ENCODE assay signal across 23 mouse cellular contexts in genomic region chr5:74949298-74949697, GRCm38 (mm10).
DNase-seq lines count a peak whose midpoint lies in the region; ATAC-seq and TF ChIP-seq lines count a peak whose summit lies in the region.
"Had no signal": no experiment of that assay in that cellular context is flagged by ENCODE, and none has a peak within 500 bp of the region (broad histone marks: within the 10 kb centered on the region; RNA-seq: fewer than 3 reads in every experiment).

No protein-coding gene starts in this region.

- TF ChIP-seq CTCF in lung, postnatal 0 days (IDR thresholded peaks at IDR 0.05), result no peak

- H3K27me3 ChIP-seq in lung, postnatal 0 days (replicated peaks; ENCODE audit: insufficient read depth, low read length), result 0 out of 2 replicates have a peak, but pooled peaks cover 4% of the 10 kb centered on the region

- H3K36me3 ChIP-seq in lung, postnatal 0 days (ENCODE audit: insufficient read depth, low read length), result no peaks in the 10 kb centered on the region
- H3K36me3 ChIP-seq: embryonic facial prominence, embryonic 13.5 days; forebrain, embryonic 12.5 days; heart, embryonic 15.5 days; hindbrain, embryonic 13.5 days had no signal

- peak; percentile 99 for ATAC-seq in frontal cortex, adult (ENCODE audit: low TSS enrichment)
- ATAC-seq in lung, postnatal 0 days, result no peak
- ATAC-seq: CD4-positive, CD25-positive, alpha-beta regulatory T cell, adult 4 months; forebrain, postnatal 0 days; hindbrain, postnatal 0 days had no signal

- no peak for DNase-seq in frontal cortex, postnatal 10 days (ENCODE audit: low spot score in 2 of 2)
- peak; percentile 47 for DNase-seq in lung, postnatal 36 days
- no peak for DNase-seq in lung, postnatal 0 days (ENCODE audit: low spot score)
- peak; percentile 13 for DNase-seq in right cerebral cortex, postnatal 25 days
- no peak for DNase-seq in right cerebral cortex, postnatal 14 days
- no peak for DNase-seq in cerebellum, adult 11 months
- DNase-seq: adrenal gland, postnatal 10 days; B cell, adult 2 months; cerebellum, adult 18-20 months; cerebellum, adult 9-11 months; cerebellum, postnatal 36 days; forebrain, postnatal 0 days; gastrocnemius, postnatal 14 days; heart, adult 2 months; heart, postnatal 14 days had no signal

- no peak overlapping the region for H3K4me2 ChIP-seq in lung, postnatal 0 days (replicated peaks; ENCODE audit: low read depth, low read length)
- H3K4me2 ChIP-seq: embryonic facial prominence, embryonic 13.5 days; forebrain, embryonic 12.5 days; heart, embryonic 11.5 days; heart, embryonic 15.5 days; hindbrain, embryonic 13.5 days had no signal

- H3K27ac ChIP-seq in lung, postnatal 0 days (ENCODE audit: low read length), result no peak overlapping the region
- H3K27ac ChIP-seq: embryonic facial prominence, embryonic 13.5 days; forebrain, embryonic 12.5 days; heart, adult 2 months; heart, embryonic 15.5 days; hindbrain, embryonic 13.5 days; hindbrain, postnatal 0 days had no signal

- H3K9ac ChIP-seq in lung, postnatal 0 days (replicated peaks; ENCODE audit: low read depth), result no peak overlapping the region
- H3K9ac ChIP-seq: embryonic facial prominence, embryonic 13.5 days; forebrain, embryonic 12.5 days; forebrain, postnatal 0 days; heart, embryonic 15.5 days; hindbrain, embryonic 13.5 days had no signal

- H3K4me3 ChIP-seq in lung, postnatal 0 days (ENCODE audit: low read depth, low read length), result no peak overlapping the region
- H3K4me3 ChIP-seq: embryonic facial prominence, embryonic 13.5 days; forebrain, embryonic 12.5 days; heart, adult 2 months; heart, embryonic 15.5 days; hindbrain, embryonic 13.5 days had no signal

- H3K9me3 ChIP-seq in lung, postnatal 0 days (ENCODE audit: low read length), result no peaks in the 10 kb centered on the region
- H3K9me3 ChIP-seq: embryonic facial prominence, embryonic 13.5 days; forebrain, embryonic 12.5 days; heart, embryonic 15.5 days; hindbrain, embryonic 13.5 days had no signal

- no peaks in the 10 kb centered on the region for H3K4me1 ChIP-seq in lung, postnatal 0 days (ENCODE audit: insufficient read depth, low read depth, low read length)

- WGBS in lung, postnatal 0 days, result 77% methylated on average over 7 of the region's 7 CpGs

- TF ChIP-seq EP300 in lung, postnatal 0 days (IDR thresholded peaks at IDR 0.05), result no peak

Comparison
In these comparisons a context has a peak if more than half of its experiments do, and no peak if none do; other contexts are left out.
1. DNase-seq: peak in lung, postnatal 36 days (single experiment) and right cerebral cortex, postnatal 25 days (single experiment); none in frontal cortex, postnatal 10 days (0 of 2), lung, postnatal 0 days (single experiment), right cerebral cortex, postnatal 14 days (single experiment) and cerebellum, adult 11 months (single experiment).